Mouse (Mus musculus): ENCODE measurements at regions not wholly inside any gene's neighbourhood (a gene's known extent, or its start where the extent isn't known, plus 50 kb on each side); places are given as distances from the start of the nearest gene placed in this dataset.
"Not testable (repeated sequence)": the region's sequence is repeated elsewhere in the genome, so short reads cannot be mapped to it uniquely, and the experiment has no call there.

GRCm38 (mm10) chr2:114723971-114724666 lies 69.4 kb upstream of the Dph6 start:
- 69% methylated on average over 6 of the region's 6 CpGs for WGBS
- ATAC-seq (replicated peaks; ENCODE audit: low FRiP score, low TSS enrichment, low read depth), result no peak

DNA sequence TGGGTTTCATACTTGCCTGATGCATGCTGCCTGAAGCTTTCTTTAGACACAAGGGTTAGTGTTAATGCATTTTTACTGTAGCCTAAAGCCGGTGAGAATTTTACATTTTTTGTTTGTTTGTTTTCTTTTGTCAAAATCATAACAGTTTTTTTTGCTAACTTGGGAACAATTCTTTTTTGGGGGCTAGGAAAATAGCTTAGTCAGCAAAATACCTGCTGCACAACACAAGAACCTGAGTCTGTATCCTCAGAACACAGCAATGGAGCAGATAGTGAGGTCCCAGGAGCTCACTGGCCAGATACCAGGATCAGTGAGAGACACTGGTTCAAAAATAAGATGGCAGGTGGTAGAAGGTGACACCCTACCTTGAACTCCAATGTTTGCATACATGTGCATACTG lies 72.4 kb upstream of the Dph6 start:
- Histone ChIP-seq H3K9me3 (ENCODE audit: control insufficient read depth, low read length) (no peaks in the 10 kb centered on the region), H3K4me3 (ENCODE audit: low read depth, low read length) (no peak overlapping the region), H3K27me3 (replicated peaks; ENCODE audit: control insufficient read depth, insufficient read depth, low read length) (no peaks in the 10 kb centered on the region), H3K4me1 (replicated peaks; ENCODE audit: control insufficient read depth, insufficient read depth, low read length) (no peaks in the 10 kb centered on the region), H3K9ac (ENCODE audit: low read length) (no peak overlapping the region), H3K27ac (ENCODE audit: low read depth) (no peak overlapping the region), H3K36me3 (ENCODE audit: control insufficient read depth, insufficient read depth, low read length) (no peaks in the 10 kb centered on the region), H3K4me2 (ENCODE audit: low read length) (no peak overlapping the region)
- 94% methylated on average over 1 of the region's 1 CpGs for WGBS
- ATAC-seq (replicated peaks; ENCODE audit: low FRiP score, low TSS enrichment, low read depth) (no peak), DNase-seq (ENCODE audit: low spot score) (no peak)

More at GRCm38 (mm10) chr2:114723971-114724666, 69.4 kb upstream of the Dph6 start:
- Histone ChIP-seq H3K9me3 (ENCODE audit: control insufficient read depth, low read length) (no peaks in the 10 kb centered on the region), H3K27ac (ENCODE audit: low read depth) (no peak overlapping the region), H3K4me1 (replicated peaks; ENCODE audit: control insufficient read depth, insufficient read depth, low read length) (no peaks in the 10 kb centered on the region), H3K4me3 (ENCODE audit: low read depth, low read length) (no peak overlapping the region), H3K4me2 (ENCODE audit: low read length) (no peak overlapping the region), H3K9ac (ENCODE audit: low read length) (no peak overlapping the region), H3K36me3 (ENCODE audit: control insufficient read depth, insufficient read depth, low read length) (no peaks in the 10 kb centered on the region), H3K27me3 (replicated peaks; ENCODE audit: control insufficient read depth, insufficient read depth, low read length) (no peaks in the 10 kb centered on the region)
- DNase-seq (ENCODE audit: low spot score), result no peak

DNA sequence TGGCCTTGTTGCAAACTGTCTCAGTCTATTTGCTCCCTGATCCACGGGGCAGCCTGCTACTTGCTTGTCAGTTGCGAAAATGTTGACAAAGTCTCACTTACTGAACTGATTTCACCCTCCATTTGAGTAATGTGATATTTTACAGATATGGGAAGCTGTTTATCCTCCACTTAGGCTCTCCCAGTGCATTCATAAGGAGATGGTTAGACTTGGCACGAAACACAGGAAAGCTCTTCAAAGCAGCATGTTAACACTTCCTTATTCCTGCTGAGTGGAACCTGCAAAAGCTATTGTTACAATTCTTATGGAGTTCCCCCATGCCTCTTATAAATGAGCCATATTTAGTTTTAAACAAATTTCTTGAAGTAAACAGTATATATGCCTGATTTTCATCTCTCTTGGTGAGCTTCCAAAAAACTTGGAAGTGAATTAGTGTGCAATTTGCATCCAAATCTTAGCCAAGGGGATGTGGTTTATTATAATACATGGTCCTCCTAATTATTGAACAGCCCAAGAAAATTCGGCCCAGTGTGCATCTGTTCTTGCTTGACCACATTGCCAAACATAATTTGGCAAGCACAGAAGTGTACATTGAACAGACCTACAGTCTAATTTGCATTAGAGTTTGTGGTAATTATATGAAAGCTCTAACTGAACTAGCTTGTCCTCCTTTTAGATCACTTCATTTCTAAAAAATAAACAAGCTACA lies 80.3 kb upstream of the Dph6 start:
- no peak for DNase-seq (ENCODE audit: low spot score)

DNA sequence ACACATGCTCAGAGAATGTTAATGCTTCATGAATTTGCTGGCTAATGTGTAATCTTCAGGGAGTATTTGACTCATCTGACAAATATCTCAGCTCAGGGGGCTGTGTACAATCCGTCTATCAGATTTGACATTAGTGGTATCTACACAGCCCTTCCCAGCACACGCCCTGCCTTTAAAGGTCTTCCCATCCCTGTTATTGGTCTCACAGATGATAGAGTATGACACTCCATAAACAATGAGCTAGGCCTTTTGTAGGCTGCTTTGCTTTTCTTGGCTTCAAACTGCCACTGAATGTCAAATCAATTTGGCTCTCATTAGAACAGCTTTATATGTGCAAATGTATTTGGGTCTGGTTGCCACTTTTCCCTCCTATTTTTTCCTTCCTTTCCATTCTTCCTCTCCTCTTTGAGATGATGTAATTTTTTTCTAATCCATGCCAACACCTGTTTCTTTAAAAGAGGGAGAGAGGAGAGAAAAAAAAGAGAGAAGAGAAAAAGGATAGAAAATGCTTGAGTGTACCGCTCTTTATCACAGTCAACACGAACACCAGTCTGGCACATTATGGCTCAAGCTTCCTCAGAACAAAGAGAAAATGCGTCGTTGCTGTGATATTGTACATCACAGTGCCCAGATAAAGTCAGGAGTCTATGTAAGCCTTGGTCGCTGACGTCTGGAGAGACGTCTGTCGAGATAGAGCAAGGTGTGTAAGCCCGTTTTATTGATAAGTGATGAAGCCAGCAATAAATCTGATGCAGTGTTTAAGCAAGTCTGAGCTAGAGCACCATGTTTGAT lies 84.9 kb upstream of the Dph6 start:
- 47% methylated on average over 11 of the region's 11 CpGs for WGBS
- H3K27me3 ChIP-seq (replicated peaks; ENCODE audit: control insufficient read depth, insufficient read depth, low read length), result no peaks in the 10 kb centered on the region

More for the DNA sequence above, 80.3 kb upstream of the Dph6 start:
- Histone ChIP-seq H3K4me2 (ENCODE audit: low read length) (no peak overlapping the region), H3K4me3 (ENCODE audit: low read depth, low read length) (no peak overlapping the region), H3K9ac (ENCODE audit: low read length) (no peak overlapping the region), H3K27ac (ENCODE audit: low read depth) (no peak overlapping the region), H3K27me3 (replicated peaks; ENCODE audit: control insufficient read depth, insufficient read depth, low read length) (no peaks in the 10 kb centered on the region), H3K36me3 (ENCODE audit: control insufficient read depth, insufficient read depth, low read length) (no peaks in the 10 kb centered on the region), H3K4me1 (replicated peaks; ENCODE audit: control insufficient read depth, insufficient read depth, low read length) (no peaks in the 10 kb centered on the region; the same call in 1 of the 2 replicates), H3K9me3 (ENCODE audit: control insufficient read depth, low read length) (no peaks in the 10 kb centered on the region)
- no peak for ATAC-seq (replicated peaks; ENCODE audit: low FRiP score, low TSS enrichment, low read depth)
- WGBS, result 47% methylated on average over 4 of the region's 4 CpGs

DNA sequence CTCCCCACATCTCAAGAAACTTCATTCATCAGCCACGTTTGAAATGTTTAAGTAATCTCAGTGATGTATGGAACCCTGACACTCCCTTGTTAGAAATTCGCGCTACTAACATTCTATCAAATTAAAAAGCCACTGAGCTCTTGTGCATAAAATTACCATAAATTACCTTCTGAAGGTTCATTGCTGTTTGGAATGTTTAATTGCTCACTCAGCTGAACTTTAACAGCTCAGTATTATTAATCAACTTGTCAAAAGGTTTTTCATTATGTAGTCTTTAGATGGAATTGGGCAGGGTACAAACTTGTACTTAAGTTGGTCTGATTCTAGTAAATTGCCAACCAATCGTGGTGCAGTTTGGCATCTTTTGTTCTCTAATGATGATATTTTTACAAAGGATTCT lies 108.5 kb upstream of the Dph6 start:
- ATAC-seq (replicated peaks; ENCODE audit: low FRiP score, low TSS enrichment, low read depth), result no peak
- no peaks in the 10 kb centered on the region for H3K36me3 ChIP-seq (ENCODE audit: control insufficient read depth, insufficient read depth, low read length)
- no peak overlapping the region for H3K9ac ChIP-seq (ENCODE audit: low read length)
- H3K9me3 ChIP-seq (ENCODE audit: control insufficient read depth, low read length), result no peaks in the 10 kb centered on the region
- H3K4me2 ChIP-seq (ENCODE audit: low read length), result no peak overlapping the region
- no peak overlapping the region for H3K4me3 ChIP-seq (ENCODE audit: low read depth, low read length)
- 70% methylated on average over 4 of the region's 4 CpGs for WGBS
- no peaks in the 10 kb centered on the region for H3K27me3 ChIP-seq (replicated peaks; ENCODE audit: control insufficient read depth, insufficient read depth, low read length)
- H3K4me1 ChIP-seq (replicated peaks; ENCODE audit: control insufficient read depth, insufficient read depth, low read length), result no peaks in the 10 kb centered on the region
- H3K27ac ChIP-seq (ENCODE audit: low read depth), result no peak overlapping the region
- no peak for DNase-seq (ENCODE audit: low spot score)

More for the DNA sequence above, 84.9 kb upstream of the Dph6 start:
- Histone ChIP-seq H3K27ac (ENCODE audit: low read depth) (no peak overlapping the region), H3K9me3 (ENCODE audit: control insufficient read depth, low read length) (no peaks in the 10 kb centered on the region), H3K4me3 (ENCODE audit: low read depth, low read length) (no peak overlapping the region), H3K4me1 (replicated peaks; ENCODE audit: control insufficient read depth, insufficient read depth, low read length) (no peaks in the 10 kb centered on the region; the same call in 1 of the 2 replicates), H3K36me3 (ENCODE audit: control insufficient read depth, insufficient read depth, low read length) (no peaks in the 10 kb centered on the region), H3K9ac (ENCODE audit: low read length) (no peak overlapping the region), H3K4me2 (ENCODE audit: low read length) (no peak overlapping the region)
- ATAC-seq (replicated peaks; ENCODE audit: low FRiP score, low TSS enrichment, low read depth), result no peak
- DNase-seq (ENCODE audit: low spot score), result no peak

GRCm38 (mm10) chr2:114773723-114774122 lies 119.0 kb upstream of the Dph6 start:
- not testable (repeated sequence) for H3K4me3 ChIP-seq (ENCODE audit: low read depth, low read length); H3K9me3 ChIP-seq (ENCODE audit: control insufficient read depth, low read length); H3K36me3 ChIP-seq (ENCODE audit: control insufficient read depth, insufficient read depth, low read length); H3K4me2 ChIP-seq (ENCODE audit: low read length); ATAC-seq (replicated peaks; ENCODE audit: low FRiP score, low TSS enrichment, low read depth); H3K27ac ChIP-seq (ENCODE audit: low read depth); H3K4me1 ChIP-seq (replicated peaks; ENCODE audit: control insufficient read depth, insufficient read depth, low read length); H3K27me3 ChIP-seq (replicated peaks; ENCODE audit: control insufficient read depth, insufficient read depth, low read length); DNase-seq (ENCODE audit: low spot score); H3K9ac ChIP-seq (ENCODE audit: low read length)
- WGBS, result 87% methylated on average over 6 of the region's 6 CpGs

- ATAC-seq (replicated peaks; ENCODE audit: low FRiP score, low TSS enrichment, low read depth), result no peak
- Histone ChIP-seq H3K27me3 (replicated peaks; ENCODE audit: control insufficient read depth, insufficient read depth, low read length) (no peaks in the 10 kb centered on the region), H3K27ac (ENCODE audit: low read depth) (no peak overlapping the region), H3K4me1 (replicated peaks; ENCODE audit: control insufficient read depth, insufficient read depth, low read length) (no peaks in the 10 kb centered on the region), H3K9ac (ENCODE audit: low read length) (no peak overlapping the region), H3K4me2 (ENCODE audit: low read length) (no peak overlapping the region), H3K9me3 (ENCODE audit: control insufficient read depth, low read length) (no peaks in the 10 kb centered on the region), H3K4me3 (ENCODE audit: low read depth, low read length) (no peak overlapping the region), H3K36me3 (ENCODE audit: control insufficient read depth, insufficient read depth, low read length) (no peaks in the 10 kb centered on the region)
- no peak for DNase-seq (ENCODE audit: low spot score)
- 83% methylated on average over 3 of the region's 3 CpGs for WGBS
Observed at GRCm38 (mm10) chr2:114774278-114774677, 119.5 kb upstream of the Dph6 start.

GRCm38 (mm10) chr2:114775532-114775931 lies 120.8 kb upstream of the Dph6 start:
- 34% methylated on average over 2 of the region's 2 CpGs for WGBS
- H3K9ac ChIP-seq (ENCODE audit: low read length), result no peak overlapping the region
- H3K4me1 ChIP-seq (replicated peaks; ENCODE audit: control insufficient read depth, insufficient read depth, low read length), result no peaks in the 10 kb centered on the region
- H3K4me2 ChIP-seq (ENCODE audit: low read length), result no peak overlapping the region
- no peaks in the 10 kb centered on the region for H3K36me3 ChIP-seq (ENCODE audit: control insufficient read depth, insufficient read depth, low read length)
- H3K4me3 ChIP-seq (ENCODE audit: low read depth, low read length), result no peak overlapping the region
- DNase-seq (ENCODE audit: low spot score), result no peak
- no peak overlapping the region for H3K27ac ChIP-seq (ENCODE audit: low read depth)
- H3K9me3 ChIP-seq (ENCODE audit: control insufficient read depth, low read length), result no peaks in the 10 kb centered on the region
- no peak for ATAC-seq (replicated peaks; ENCODE audit: low FRiP score, low TSS enrichment, low read depth)
- H3K27me3 ChIP-seq (replicated peaks; ENCODE audit: control insufficient read depth, insufficient read depth, low read length), result no peaks in the 10 kb centered on the region
